Mouse (Mus musculus): ENCODE measurements around the gene Satb1. TPM values are rescaled to one million over a fixed set of nuclear protein-coding genes. Genes with fewer than 3 reads are reported as not detected.

Satb1 gene
- total RNA-seq, 1 experiment from 2014 or later: 181 TPM

DNA sequence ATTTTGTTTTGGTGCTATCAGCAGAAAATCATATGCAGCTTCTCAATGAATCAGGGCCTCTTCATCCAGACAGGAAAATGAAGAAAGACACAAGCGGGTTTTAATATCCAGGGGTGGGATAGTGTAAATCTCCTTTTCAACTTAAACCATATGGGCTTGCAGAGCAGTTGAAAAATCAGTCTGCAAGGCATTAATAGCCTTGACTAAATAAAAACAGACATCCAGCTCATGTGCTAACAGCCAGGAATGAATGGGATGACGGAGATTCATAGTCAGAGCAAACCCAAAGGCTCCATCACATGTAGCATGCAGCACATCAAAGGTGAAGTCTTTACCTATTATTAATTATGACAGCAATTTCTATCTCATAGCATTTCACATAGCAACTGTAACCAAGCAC, 142.6 kb downstream of the Satb1 start:
- no peak for ATAC-seq (ENCODE audit: extremely low read depth, insufficient number of reproducible peaks, low FRiP score, poor library complexity, severe bottlenecking)

DNA sequence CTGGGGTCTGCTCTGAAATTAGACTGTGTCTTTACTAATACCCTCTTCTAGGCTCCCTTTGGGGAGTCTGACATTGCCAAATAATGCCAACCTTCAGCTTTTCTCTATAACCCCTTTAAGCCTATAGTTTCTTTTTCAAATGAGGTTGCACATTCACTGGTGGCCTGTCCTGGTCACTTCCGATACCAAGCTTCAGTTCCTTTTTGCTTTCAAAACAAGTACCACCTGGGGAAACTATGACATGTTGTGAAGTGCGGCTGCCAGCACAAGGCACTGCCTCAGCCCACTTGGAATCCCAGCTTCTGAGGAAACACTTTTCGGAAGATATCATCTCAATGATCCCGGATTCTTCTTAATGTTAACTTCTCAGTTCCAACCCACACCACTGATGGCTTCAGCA, 145.9 kb downstream of the Satb1 start:
- ATAC-seq (ENCODE audit: extremely low read depth, insufficient number of reproducible peaks, low FRiP score, poor library complexity, severe bottlenecking): peak; percentile 55
